Comparison of ENCODE assay signal across 15 mouse cellular contexts in the genomic region with DNA sequence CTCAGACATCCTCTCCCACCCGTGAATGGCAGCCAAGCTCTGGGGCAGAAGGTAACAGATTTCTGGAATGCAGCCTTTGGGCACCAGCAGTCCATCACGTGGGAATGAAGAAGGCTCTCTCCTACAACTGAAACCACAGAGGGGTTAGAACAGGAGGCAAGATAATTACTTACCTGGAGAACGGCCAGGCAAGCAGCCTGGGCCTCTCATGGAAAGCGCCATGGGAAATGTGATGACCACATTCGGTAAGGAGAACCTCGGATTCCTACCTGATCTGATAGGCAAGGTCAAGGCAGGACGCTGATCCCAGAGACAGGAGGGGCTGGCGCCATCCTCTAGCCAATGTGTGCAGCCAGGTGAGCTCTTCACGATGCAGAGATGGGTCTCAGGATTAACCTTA.
"Had no signal": no experiment of that assay in that cellular context is flagged by ENCODE, and none has a peak within 500 bp of the region (broad histone marks: within the 10 kb centered on the region; RNA-seq: fewer than 3 reads in every experiment).

No protein-coding gene starts in this region.

- H3K36me3 ChIP-seq: limb, embryonic 15.5 days; liver, embryonic 12.5 days; lung, embryonic 15.5 days; midbrain, embryonic 15.5 days; neural tube, embryonic 13.5 days had no signal

- H3K27ac ChIP-seq: kidney, postnatal 0 days; left cerebral cortex, adult 2 months; limb, embryonic 15.5 days; liver, embryonic 12.5 days; lung, embryonic 15.5 days; macrophage; midbrain, embryonic 15.5 days; neural tube, embryonic 13.5 days had no signal

- H3K4me1 ChIP-seq: limb, embryonic 15.5 days; liver, embryonic 12.5 days; lung, embryonic 15.5 days; megakaryocyte, embryonic 14.5 days; midbrain, embryonic 15.5 days had no signal

- DNase-seq: lung, postnatal 14 days; retina, postnatal 1 day; right cerebral cortex, postnatal 4 days; spleen, adult 18-20 months; thymus, adult 2 months; thymus, postnatal 25 days had no signal

- H3K27me3 ChIP-seq: limb, embryonic 15.5 days; liver, embryonic 12.5 days; lung, embryonic 15.5 days; megakaryocyte, embryonic 14.5 days; midbrain, embryonic 15.5 days; neural tube, embryonic 13.5 days had no signal

- H3K9me3 ChIP-seq: limb, embryonic 15.5 days; liver, embryonic 12.5 days; lung, embryonic 15.5 days; midbrain, embryonic 15.5 days; neural tube, embryonic 13.5 days had no signal

- H3K4me3 ChIP-seq: left cerebral cortex, adult 2 months; limb, embryonic 15.5 days; liver, embryonic 12.5 days; lung, embryonic 15.5 days; megakaryocyte, embryonic 14.5 days; midbrain, embryonic 15.5 days; neural tube, embryonic 13.5 days had no signal
